Mouse (Mus musculus) CH12.LX (cell line): ENCODE data around the gene Tnfsf10. TPM values are rescaled to one million over a fixed set of nuclear protein-coding genes. Genes with fewer than 3 reads are reported as not detected.

Experiments
- DNase-seq: peaks from one replicate; pipeline ENCODE4 v3.0.0-alpha.2; 2013; ENCODE audit errors: extremely low read depth
- H3K27ac ChIP-seq: 2 replicates; pipeline ENCODE4 v1.5.1; 2012; ENCODE audit warnings: low read depth, mild to moderate bottlenecking, control low read depth, moderate library complexity; ENCODE audit not compliant: insufficient read depth
- H3K27me3 ChIP-seq: replicated peaks from 2 replicates; pipeline ENCODE3; 2012; ENCODE audit warnings: inconsistent platforms
- H3K36me3 ChIP-seq, 2 experiments: replicated peaks in 1 of 2; 2 replicates each; pipeline versions ENCODE3 to v1.6.1; 2012; ENCODE audit warnings: inconsistent platforms in 1 of 2, low read length in 1 of 2, mild to moderate bottlenecking in 1 of 2, mixed read lengths in 1 of 2, moderate library complexity in 1 of 2; ENCODE audit not compliant: control insufficient read depth in 1 of 2, insufficient read depth in 1 of 2
- H3K4me1 ChIP-seq, 2 experiments: 2 replicates each; pipeline ENCODE4 v1.6.1; 2012; ENCODE audit warnings: inconsistent platforms in 1 of 2, moderate library complexity in 1 of 2; ENCODE audit not compliant: insufficient read depth in 2 of 2, control insufficient read depth in 1 of 2
- H3K4me2 ChIP-seq: 2 replicates; pipeline ENCODE4 v1.6.1; 2012; ENCODE audit warnings: low read depth, mild to moderate bottlenecking, control low read depth; ENCODE audit not compliant: poor library complexity, insufficient read depth, severe bottlenecking
- H3K4me3 ChIP-seq, 3 experiments: fragments of 150-350 bp in 1 of 3; sonication (generic) in 1 of 3; replicated peaks in 1 of 3; 2 replicates each; pipeline versions ENCODE3 to v1.5.1; 2011 to 2012; ENCODE audit warnings: low read depth in 2 of 3, low read length in 2 of 3, mild to moderate bottlenecking in 2 of 3, moderate library complexity in 2 of 3, control low read depth in 1 of 3, improper control_type of control experiment in 1 of 3, inconsistent platforms in 1 of 3, mixed read lengths in 1 of 3; ENCODE audit not compliant: poor library complexity in 1 of 3
- H3K79me2 ChIP-seq: replicated peaks from 2 replicates; pipeline ENCODE4 v1.6.1; 2012; ENCODE audit warnings: mild to moderate bottlenecking, moderate library complexity; ENCODE audit not compliant: control insufficient read depth, poor library complexity, insufficient read depth, severe bottlenecking; ENCODE audit errors: extremely low read depth
- H3K9ac ChIP-seq: 2 replicates; pipeline ENCODE4 v1.6.1; 2012; ENCODE audit warnings: low read depth, mild to moderate bottlenecking, control low read depth, moderate library complexity; ENCODE audit not compliant: insufficient read depth
- H3K9me3 ChIP-seq: replicated peaks from 2 replicates; pipeline ENCODE3; 2012; ENCODE audit warnings: low read length, inconsistent platforms, mixed read lengths
- CHD2 ChIP-seq: IDR thresholded peaks from 2 replicates; pipeline ENCODE4 v1.6.1; 2011; ENCODE audit warnings: low read length, improper control_type of control experiment
- CTCF ChIP-seq, 2 experiments: IDR thresholded peaks in 1 of 2; conservative IDR thresholded peaks in 1 of 2; 2 replicates each; pipeline ENCODE4 v1.5.1; 2011 to 2012; ENCODE audit warnings: low read depth in 2 of 2, low read length in 2 of 2, improper control_type of control experiment in 1 of 2, inconsistent platforms in 1 of 2, mild to moderate bottlenecking in 1 of 2, moderate library complexity in 1 of 2
- E2F4 ChIP-seq: IDR thresholded peaks from 2 replicates; pipeline ENCODE4 v1.6.1; 2011; ENCODE audit warnings: low read depth, low read length, improper control_type of control experiment; ENCODE audit not compliant: insufficient replicate concordance
- ELF1 ChIP-seq: IDR thresholded peaks from 2 replicates; pipeline ENCODE4 v1.6.1; 2014; ENCODE audit warnings: low read depth, mild to moderate bottlenecking, inconsistent platforms, low read length, improper control_type of control experiment
- ETS1 ChIP-seq: conservative IDR thresholded peaks from 2 replicates; pipeline ENCODE4 v1.6.1; 2012; ENCODE audit warnings: low read depth, mild to moderate bottlenecking, inconsistent platforms, low read length, improper control_type of control experiment, moderate library complexity
- GABPA ChIP-seq: IDR thresholded peaks from 2 replicates; pipeline ENCODE4 v1.6.1; 2012; ENCODE audit warnings: low read depth, low read length, improper control_type of control experiment, inconsistent platforms; ENCODE audit not compliant: insufficient replicate concordance
- HCFC1 ChIP-seq: IDR thresholded peaks from 2 replicates; pipeline ENCODE4 v1.6.1; 2012; ENCODE audit warnings: low read depth, mild to moderate bottlenecking, inconsistent platforms, low read length, improper control_type of control experiment
- JUND ChIP-seq: conservative IDR thresholded peaks from 2 replicates; pipeline ENCODE4 v1.6.1; 2011; ENCODE audit warnings: low read depth, low read length, improper control_type of control experiment
- KAT2A ChIP-seq: IDR thresholded peaks from 2 replicates; pipeline ENCODE4 v1.6.1; 2012; ENCODE audit warnings: low read length, improper control_type of control experiment, inconsistent platforms; ENCODE audit not compliant: insufficient replicate concordance
- MAFK ChIP-seq: IDR thresholded peaks from 2 replicates; pipeline ENCODE4 v1.6.1; 2011; ENCODE audit warnings: low read length, improper control_type of control experiment; ENCODE audit not compliant: insufficient replicate concordance
- MEF2A ChIP-seq: IDR thresholded peaks from 2 replicates; pipeline ENCODE4 v1.6.1; 2014; ENCODE audit warnings: low read depth, mild to moderate bottlenecking, inconsistent platforms, low read length, improper control_type of control experiment, borderline replicate concordance
- MYC ChIP-seq: IDR thresholded peaks from 2 replicates; pipeline ENCODE4 v1.6.1; 2011; ENCODE audit warnings: low read depth, mild to moderate bottlenecking, improper control_type of control experiment, low read length
- PAX5 ChIP-seq: IDR thresholded peaks from 2 replicates; pipeline ENCODE4 v1.6.1; 2012; ENCODE audit warnings: low read length, inconsistent platforms, mixed read lengths
- POLR2AphosphoS2 ChIP-seq: IDR thresholded peaks from 2 replicates; pipeline ENCODE4 v1.6.1; 2011; ENCODE audit warnings: low read depth, low read length, improper control_type of control experiment
- RCOR1 ChIP-seq: conservative IDR thresholded peaks from 2 replicates; pipeline ENCODE4 v1.6.1; 2012; ENCODE audit warnings: low read depth, mild to moderate bottlenecking, inconsistent platforms, low read length, improper control_type of control experiment
- SMC3 ChIP-seq: IDR thresholded peaks from 2 replicates; pipeline ENCODE4 v1.6.1; 2011; ENCODE audit warnings: low read depth, low read length, improper control_type of control experiment
- TCF12 ChIP-seq: IDR thresholded peaks from 2 replicates; pipeline ENCODE4 v1.6.1; 2014; ENCODE audit warnings: low read depth, mild to moderate bottlenecking, inconsistent platforms, low read length, improper control_type of control experiment
- UBTF ChIP-seq: IDR thresholded peaks from 2 replicates; pipeline ENCODE4 v1.6.1; 2012; ENCODE audit warnings: low read depth, mild to moderate bottlenecking, inconsistent platforms, low read length, improper control_type of control experiment, moderate library complexity
- USF1 ChIP-seq: IDR thresholded peaks from 2 replicates; pipeline ENCODE4 v1.6.1; 2014; ENCODE audit warnings: low read depth, mild to moderate bottlenecking, inconsistent platforms, low read length, improper control_type of control experiment
- USF2 ChIP-seq: conservative IDR thresholded peaks from 2 replicates; pipeline ENCODE4 v1.6.1; 2011; ENCODE audit warnings: low read depth, low read length, improper control_type of control experiment
- ZC3H11A ChIP-seq: IDR thresholded peaks from 2 replicates; pipeline ENCODE4 v1.6.1; 2012; ENCODE audit warnings: low read depth, mild to moderate bottlenecking, inconsistent platforms, low read length, improper control_type of control experiment
- ZKSCAN1 ChIP-seq: IDR thresholded peaks from 2 replicates; pipeline ENCODE4 v1.6.1; 2012; ENCODE audit warnings: low read depth, inconsistent platforms, low read length, improper control_type of control experiment, borderline replicate concordance
- ZMIZ1 ChIP-seq: IDR thresholded peaks from 2 replicates; pipeline ENCODE4 v1.6.1; 2012; ENCODE audit warnings: low read depth, mild to moderate bottlenecking, inconsistent platforms, low read length, improper control_type of control experiment
- ZNF384 ChIP-seq: IDR thresholded peaks from 2 replicates; pipeline ENCODE4 v1.6.1; 2012; ENCODE audit warnings: low read depth, low read length, improper control_type of control experiment, inconsistent platforms
- dilution Hi-C: fragments of 300-500 bp; cut with MboI; formaldehyde crosslinking; loops from 2 replicates; pipeline ENCODE4 v1.14.3; 2020; ENCODE audit warnings: low sequenced_read_pairs; ENCODE audit not compliant: extremely low pct_unique_long_range_greater_than_20kb, extremely low pct_ligation_motif_present
- in situ Hi-C: fragments of 300-500 bp; cut with MboI; formaldehyde crosslinking; loops from 3 replicates; pipeline ENCODE4 v1.14.3; 2019; ENCODE audit warnings: low sequenced_read_pairs, low pct_ligation_motif_present, low pct_unique_long_range_greater_than_20kb, mixed read lengths
- polyA plus RNA-seq: library from polyadenylated mRNA; unstranded; fragments of >175 nt; gene quantifications from 2 replicates; pipeline ENCODE4 v1.2.1, GENCODE M21; 2012; ENCODE audit warnings: low read depth; ENCODE audit not compliant: insufficient read length
- total RNA-seq, 2 experiments: library from RNA; depleted of rRNA; stranded (reverse); fragments of 300-350 nt in 1 of 2; fragments of >200 nt in 1 of 2; gene quantifications; 2 replicates each; pipeline ENCODE4 v1.2.3; 2012 to 2014

The Tnfsf10 gene
- total and polyA plus RNA-seq, 3 experiments, result 0.17 to 1.0 (median 0.69) TPM

GRCm38 (mm10) chr3:27320613-27321495 is 4.0 kb downstream of the Tnfsf10 start:
- TF ChIP-seq ZC3H11A, result no peak
- TF ChIP-seq HCFC1, result no peak
- no peak for TF ChIP-seq SMC3
- no peak for TF ChIP-seq MYC
- TF ChIP-seq MEF2A, result no peak
- no peak for TF ChIP-seq USF2
- TF ChIP-seq ELF1, result no peak
- TF ChIP-seq KAT2A, result no peak
- TF ChIP-seq ETS1, result no peak
- no peak for TF ChIP-seq GABPA
- no peak for TF ChIP-seq TCF12
- TF ChIP-seq MAFK, result no peak
- TF ChIP-seq ZNF384, result no peak
- TF ChIP-seq ZKSCAN1, result no peak
- TF ChIP-seq UBTF, result no peak
- no peak for TF ChIP-seq CTCF (conservative IDR thresholded peaks at IDR 0.05 in 1 of 2, IDR thresholded peaks at IDR 0.05 in 1 of 2; ENCODE audit: low read depth in 2 of 2, low read length in 2 of 2)
- TF ChIP-seq, all 38 proteins: peak for 0
- Histone ChIP-seq H3K9me3 (no peaks in the 10 kb centered on the region), H3K27ac (no peak overlapping the region), H3K27me3 (no peaks in the 10 kb centered on the region), H3K4me1 (peaks cover 10 to 24% of the 10 kb centered on the region in 2 experiments), H3K79me2 (no peaks in the 10 kb centered on the region), H3K4me2 (no peak overlapping the region), H3K36me3 (no peaks in the 10 kb centered on the region), H3K4me3 (no peak overlapping the region), H3K9ac (no peak overlapping the region)
- in situ Hi-C loops (no loop called here), dilution Hi-C loops (no loop called here)
- DNase-seq, result no peak

DNA sequence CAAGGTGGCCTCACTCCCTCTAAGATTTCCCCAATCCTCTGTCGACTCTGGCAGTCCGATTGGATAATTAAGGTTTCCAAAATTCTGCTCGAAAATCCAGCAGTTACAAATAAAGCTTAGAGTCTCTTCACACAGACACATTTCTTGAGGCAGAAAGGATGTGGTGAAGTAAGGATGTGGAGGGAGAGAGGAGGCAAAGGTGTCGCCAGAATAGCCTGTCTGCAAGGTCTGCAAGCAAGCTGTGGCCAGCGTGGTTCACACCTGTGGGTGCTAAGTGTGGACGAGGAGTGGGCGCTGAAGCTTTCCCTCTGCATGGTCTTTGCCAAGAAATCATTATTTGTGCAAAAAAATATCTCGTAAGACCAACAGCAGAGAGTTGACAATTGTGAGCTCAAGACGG is 5.8 kb downstream of the Tnfsf10 start:
- H3K36me3 ChIP-seq, result no peaks in the 10 kb centered on the region
- dilution Hi-C loops (no loop called here), in situ Hi-C loops (no loop called here)
- H3K4me3 ChIP-seq, result no peak overlapping the region
- TF ChIP-seq ZMIZ1 (no peak), MEF2A (no peak), ZKSCAN1 (no peak), MYC (no peak), GABPA (no peak), CHD2 (no peak), USF1 (no peak), JUND (no peak), E2F4 (no peak), UBTF (no peak), ZC3H11A (no peak), RCOR1 (no peak), POLR2AphosphoS2 (no peak), PAX5 (no peak)
- H3K79me2 ChIP-seq, result no peaks in the 10 kb centered on the region
- no peaks in the 10 kb centered on the region for H3K27me3 ChIP-seq
- peaks cover 20 to 33% of the 10 kb centered on the region in 2 experiments for H3K4me1 ChIP-seq
- no peak overlapping the region for H3K9ac ChIP-seq
- H3K9me3 ChIP-seq, result no peaks in the 10 kb centered on the region
- no peak overlapping the region for H3K4me2 ChIP-seq
- no peak overlapping the region for H3K27ac ChIP-seq
- DNase-seq, result no peak
